Mouse (Mus musculus) CH12.LX (cell line): Measurements from ENCODE around the gene Dcaf10. TPM values are rescaled to one million over a fixed set of nuclear protein-coding genes. Genes with fewer than 3 reads are reported as not detected.
A peak's percentile ranks its signal among the peaks of the same experiment; 100 is the strongest.

ENCODE experiments used
- DNase-seq: peaks from one replicate; pipeline ENCODE4 v3.0.0-alpha.2; 2013; ENCODE audit errors: extremely low read depth
- H3K27ac ChIP-seq: 2 replicates; pipeline ENCODE4 v1.5.1; 2012; ENCODE audit warnings: low read depth, mild to moderate bottlenecking, control low read depth, moderate library complexity; ENCODE audit not compliant: insufficient read depth
- H3K27me3 ChIP-seq: replicated peaks from 2 replicates; pipeline ENCODE3; 2012; ENCODE audit warnings: inconsistent platforms
- H3K36me3 ChIP-seq, 2 experiments: replicated peaks in 1 of 2; 2 replicates each; pipeline versions ENCODE3 to v1.6.1; 2012; ENCODE audit warnings: inconsistent platforms in 1 of 2, low read length in 1 of 2, mild to moderate bottlenecking in 1 of 2, mixed read lengths in 1 of 2, moderate library complexity in 1 of 2; ENCODE audit not compliant: control insufficient read depth in 1 of 2, insufficient read depth in 1 of 2
- H3K4me1 ChIP-seq, 2 experiments: 2 replicates each; pipeline ENCODE4 v1.6.1; 2012; ENCODE audit warnings: inconsistent platforms in 1 of 2, moderate library complexity in 1 of 2; ENCODE audit not compliant: insufficient read depth in 2 of 2, control insufficient read depth in 1 of 2
- H3K4me2 ChIP-seq: 2 replicates; pipeline ENCODE4 v1.6.1; 2012; ENCODE audit warnings: low read depth, mild to moderate bottlenecking, control low read depth; ENCODE audit not compliant: poor library complexity, insufficient read depth, severe bottlenecking
- H3K4me3 ChIP-seq, 3 experiments: fragments of 150-350 bp in 1 of 3; sonication (generic) in 1 of 3; replicated peaks in 1 of 3; 2 replicates each; pipeline versions ENCODE3 to v1.5.1; 2011 to 2012; ENCODE audit warnings: low read depth in 2 of 3, low read length in 2 of 3, mild to moderate bottlenecking in 2 of 3, moderate library complexity in 2 of 3, control low read depth in 1 of 3, improper control_type of control experiment in 1 of 3, inconsistent platforms in 1 of 3, mixed read lengths in 1 of 3; ENCODE audit not compliant: poor library complexity in 1 of 3
- H3K79me2 ChIP-seq: replicated peaks from 2 replicates; pipeline ENCODE4 v1.6.1; 2012; ENCODE audit warnings: mild to moderate bottlenecking, moderate library complexity; ENCODE audit not compliant: control insufficient read depth, poor library complexity, insufficient read depth, severe bottlenecking; ENCODE audit errors: extremely low read depth
- H3K9ac ChIP-seq: 2 replicates; pipeline ENCODE4 v1.6.1; 2012; ENCODE audit warnings: low read depth, mild to moderate bottlenecking, control low read depth, moderate library complexity; ENCODE audit not compliant: insufficient read depth
- H3K9me3 ChIP-seq: replicated peaks from 2 replicates; pipeline ENCODE3; 2012; ENCODE audit warnings: low read length, inconsistent platforms, mixed read lengths
- CHD1 ChIP-seq: IDR thresholded peaks from 2 replicates; pipeline ENCODE4 v1.6.1; 2012; ENCODE audit warnings: low read depth, low read length, improper control_type of control experiment, inconsistent platforms
- CTCF ChIP-seq, 2 experiments: IDR thresholded peaks in 1 of 2; conservative IDR thresholded peaks in 1 of 2; 2 replicates each; pipeline ENCODE4 v1.5.1; 2011 to 2012; ENCODE audit warnings: low read depth in 2 of 2, low read length in 2 of 2, improper control_type of control experiment in 1 of 2, inconsistent platforms in 1 of 2, mild to moderate bottlenecking in 1 of 2, moderate library complexity in 1 of 2
- E2F4 ChIP-seq: IDR thresholded peaks from 2 replicates; pipeline ENCODE4 v1.6.1; 2011; ENCODE audit warnings: low read depth, low read length, improper control_type of control experiment; ENCODE audit not compliant: insufficient replicate concordance
- ETS1 ChIP-seq: conservative IDR thresholded peaks from 2 replicates; pipeline ENCODE4 v1.6.1; 2012; ENCODE audit warnings: low read depth, mild to moderate bottlenecking, inconsistent platforms, low read length, improper control_type of control experiment, moderate library complexity
- GABPA ChIP-seq: IDR thresholded peaks from 2 replicates; pipeline ENCODE4 v1.6.1; 2012; ENCODE audit warnings: low read depth, low read length, improper control_type of control experiment, inconsistent platforms; ENCODE audit not compliant: insufficient replicate concordance
- IRF4 ChIP-seq: IDR thresholded peaks from 2 replicates; pipeline ENCODE4 v1.6.1; 2014; ENCODE audit warnings: low read depth, mild to moderate bottlenecking, inconsistent platforms, low read length, improper control_type of control experiment
- JUN ChIP-seq: IDR thresholded peaks from 2 replicates; pipeline ENCODE4 v1.6.1; 2011; ENCODE audit warnings: low read depth, mild to moderate bottlenecking, low read length, improper control_type of control experiment, moderate library complexity; ENCODE audit not compliant: insufficient read depth
- JUND ChIP-seq: conservative IDR thresholded peaks from 2 replicates; pipeline ENCODE4 v1.6.1; 2011; ENCODE audit warnings: low read depth, low read length, improper control_type of control experiment
- KAT2A ChIP-seq: IDR thresholded peaks from 2 replicates; pipeline ENCODE4 v1.6.1; 2012; ENCODE audit warnings: low read length, improper control_type of control experiment, inconsistent platforms; ENCODE audit not compliant: insufficient replicate concordance
- MAFK ChIP-seq: IDR thresholded peaks from 2 replicates; pipeline ENCODE4 v1.6.1; 2011; ENCODE audit warnings: low read length, improper control_type of control experiment; ENCODE audit not compliant: insufficient replicate concordance
- MAX ChIP-seq: IDR thresholded peaks from 2 replicates; pipeline ENCODE4 v1.6.1; 2011; ENCODE audit warnings: low read length, improper control_type of control experiment
- MAZ ChIP-seq: IDR thresholded peaks from 2 replicates; pipeline ENCODE4 v1.6.1; 2012; ENCODE audit warnings: low read depth, mild to moderate bottlenecking, inconsistent platforms, low read length, improper control_type of control experiment, moderate library complexity
- MYC ChIP-seq: IDR thresholded peaks from 2 replicates; pipeline ENCODE4 v1.6.1; 2011; ENCODE audit warnings: low read depth, mild to moderate bottlenecking, improper control_type of control experiment, low read length
- NRF1 ChIP-seq: IDR thresholded peaks from 2 replicates; pipeline ENCODE4 v1.6.1; 2014; ENCODE audit warnings: low read depth, mild to moderate bottlenecking, inconsistent platforms, low read length, improper control_type of control experiment, moderate library complexity
- PAX5 ChIP-seq: IDR thresholded peaks from 2 replicates; pipeline ENCODE4 v1.6.1; 2012; ENCODE audit warnings: low read length, inconsistent platforms, mixed read lengths
- POLR2A ChIP-seq: IDR thresholded peaks from 2 replicates; pipeline ENCODE4 v1.6.1; 2011; ENCODE audit warnings: low read depth, mild to moderate bottlenecking, improper control_type of control experiment, low read length
- POLR2AphosphoS2 ChIP-seq: IDR thresholded peaks from 2 replicates; pipeline ENCODE4 v1.6.1; 2011; ENCODE audit warnings: low read depth, low read length, improper control_type of control experiment
- RAD21 ChIP-seq: IDR thresholded peaks from 2 replicates; pipeline ENCODE4 v1.6.1; 2011; ENCODE audit warnings: low read depth, mild to moderate bottlenecking, low read length, improper control_type of control experiment, moderate library complexity
- RCOR1 ChIP-seq: conservative IDR thresholded peaks from 2 replicates; pipeline ENCODE4 v1.6.1; 2012; ENCODE audit warnings: low read depth, mild to moderate bottlenecking, inconsistent platforms, low read length, improper control_type of control experiment
- SIN3A ChIP-seq: IDR thresholded peaks from 2 replicates; pipeline ENCODE4 v1.6.1; 2012; ENCODE audit warnings: low read length, improper control_type of control experiment, inconsistent platforms
- SMC3 ChIP-seq: IDR thresholded peaks from 2 replicates; pipeline ENCODE4 v1.6.1; 2011; ENCODE audit warnings: low read depth, low read length, improper control_type of control experiment
- TCF12 ChIP-seq: IDR thresholded peaks from 2 replicates; pipeline ENCODE4 v1.6.1; 2014; ENCODE audit warnings: low read depth, mild to moderate bottlenecking, inconsistent platforms, low read length, improper control_type of control experiment
- USF1 ChIP-seq: IDR thresholded peaks from 2 replicates; pipeline ENCODE4 v1.6.1; 2014; ENCODE audit warnings: low read depth, mild to moderate bottlenecking, inconsistent platforms, low read length, improper control_type of control experiment
- ZMIZ1 ChIP-seq: IDR thresholded peaks from 2 replicates; pipeline ENCODE4 v1.6.1; 2012; ENCODE audit warnings: low read depth, mild to moderate bottlenecking, inconsistent platforms, low read length, improper control_type of control experiment
- ZNF384 ChIP-seq: IDR thresholded peaks from 2 replicates; pipeline ENCODE4 v1.6.1; 2012; ENCODE audit warnings: low read depth, low read length, improper control_type of control experiment, inconsistent platforms
- dilution Hi-C: fragments of 300-500 bp; cut with MboI; formaldehyde crosslinking; loops from 2 replicates; pipeline ENCODE4 v1.14.3; 2020; ENCODE audit warnings: low sequenced_read_pairs; ENCODE audit not compliant: extremely low pct_unique_long_range_greater_than_20kb, extremely low pct_ligation_motif_present
- in situ Hi-C: fragments of 300-500 bp; cut with MboI; formaldehyde crosslinking; loops from 3 replicates; pipeline ENCODE4 v1.14.3; 2019; ENCODE audit warnings: low sequenced_read_pairs, low pct_ligation_motif_present, low pct_unique_long_range_greater_than_20kb, mixed read lengths
- polyA plus RNA-seq: library from polyadenylated mRNA; unstranded; fragments of >175 nt; gene quantifications from 2 replicates; pipeline ENCODE4 v1.2.1, GENCODE M21; 2012; ENCODE audit warnings: low read depth; ENCODE audit not compliant: insufficient read length
- total RNA-seq, 2 experiments: library from RNA; depleted of rRNA; stranded (reverse); fragments of 300-350 nt in 1 of 2; fragments of >200 nt in 1 of 2; gene quantifications; 2 replicates each; pipeline ENCODE4 v1.2.3; 2012 to 2014

Gene Dcaf10
- total and polyA plus RNA-seq, 3 experiments = 6.8 to 11.6 (median 11.1) TPM

- H3K79me2 ChIP-seq = no peaks in the 10 kb centered on the region
- H3K9me3 ChIP-seq = no peaks in the 10 kb centered on the region
- H3K4me2 ChIP-seq = no peak overlapping the region
- TF ChIP-seq MYC (no peak), MAFK (no peak), TCF12 (no peak), MAZ (no peak), IRF4 (no peak), PAX5 (no peak)
- H3K27ac ChIP-seq = no peak overlapping the region
- dilution Hi-C loops (no loop called here), in situ Hi-C loops (no loop called here)
- H3K36me3 ChIP-seq = peaks cover 0 to 56% of the 10 kb centered on the region in 2 experiments
- no peaks in the 10 kb centered on the region for H3K27me3 ChIP-seq
- no peak overlapping the region for H3K4me3 ChIP-seq
- H3K9ac ChIP-seq = no peak overlapping the region
- peaks cover 19 to 56% of the 10 kb centered on the region in 2 experiments for H3K4me1 ChIP-seq
- no peak for DNase-seq
Measured at GRCm38 (mm10) chr4:45423406-45423805, 81.5 kb downstream of the Dcaf10 start.

DNA sequence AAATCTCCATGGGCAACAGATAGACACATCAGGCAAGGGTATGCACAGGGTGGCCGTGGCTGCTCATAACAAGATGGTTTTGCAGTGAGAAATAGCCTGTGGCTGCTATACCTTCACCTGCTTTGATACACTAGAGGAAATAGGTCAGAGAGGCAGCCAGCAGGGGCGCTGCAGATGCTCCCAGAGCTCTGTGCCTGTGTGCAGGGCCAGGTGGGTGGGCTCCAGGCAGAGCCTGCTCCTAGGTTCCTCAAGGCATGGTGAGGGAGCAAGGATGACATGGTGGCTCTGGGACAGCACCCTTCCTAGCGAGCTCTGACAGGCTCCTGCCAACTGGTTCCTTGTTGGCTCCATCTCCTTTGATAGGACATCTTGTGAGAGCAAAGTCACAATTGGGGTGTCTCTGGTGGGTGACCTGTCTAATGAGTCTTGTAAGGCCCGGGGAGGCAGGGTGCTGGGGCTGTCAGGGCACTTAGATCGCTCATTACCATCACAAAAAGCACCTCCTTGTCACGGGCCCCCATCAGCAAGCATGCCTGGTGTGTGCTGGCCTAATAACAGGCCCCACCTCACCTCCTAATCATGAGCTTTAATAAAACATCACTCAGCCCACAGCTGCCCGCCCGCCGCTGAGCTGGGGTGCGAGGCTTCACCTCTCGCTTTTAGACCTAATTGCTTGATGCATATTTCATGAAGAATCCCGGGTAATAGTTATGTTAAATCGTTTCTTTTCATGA lies 85.0 kb downstream of the Dcaf10 start:
- no peaks in the 10 kb centered on the region for H3K27me3 ChIP-seq
- TF ChIP-seq USF1 (no peak), CTCF (conservative IDR thresholded peaks at IDR 0.05 in 1 of 2, IDR thresholded peaks at IDR 0.05 in 1 of 2; ENCODE audit: low read depth in 2 of 2, low read length in 2 of 2) (peak in 1 of 2 experiments; percentile 56; a peak in 2 of 4 replicates), MAX (no peak), GABPA (no peak), SIN3A (no peak), SMC3 (peak; percentile 41), ETS1 (no peak), RAD21 (peak; percentile 53), CHD1 (no peak), JUND (no peak), JUN (no peak), RCOR1 (no peak), IRF4 (no peak), ZMIZ1 (no peak), MAZ (no peak), E2F4 (no peak), KAT2A (no peak), ZNF384 (no peak), NRF1 (no peak), POLR2A (no peak), POLR2AphosphoS2 (no peak)
- no peak overlapping the region for H3K27ac ChIP-seq
- dilution Hi-C loops (no loop called here), in situ Hi-C loops (loop anchor here (5.0 kb wide), 1 partner anchor 100 kb away; no protein-coding TSS in a partner anchor)
- DNase-seq = no peak
- no peaks in the 10 kb centered on the region for H3K9me3 ChIP-seq
- H3K4me3 ChIP-seq = no peak overlapping the region
- H3K9ac ChIP-seq = no peak overlapping the region
- H3K4me2 ChIP-seq = no peak overlapping the region
- H3K4me1 ChIP-seq = peaks cover 8 to 24% of the 10 kb centered on the region in 2 experiments
- H3K79me2 ChIP-seq = no peaks in the 10 kb centered on the region
- H3K36me3 ChIP-seq = peaks cover 0 to 89% of the 10 kb centered on the region in 2 experiments
